Mouse (Mus musculus) spleen, adult 12 weeks (tissue): Measurements from ENCODE around the gene Mpo.

Experiments
- DNase-seq: peaks from one replicate; pipeline ENCODE4 v3.0.0; 2022; ENCODE audit warnings: low spot score

The Mpo gene

DNA sequence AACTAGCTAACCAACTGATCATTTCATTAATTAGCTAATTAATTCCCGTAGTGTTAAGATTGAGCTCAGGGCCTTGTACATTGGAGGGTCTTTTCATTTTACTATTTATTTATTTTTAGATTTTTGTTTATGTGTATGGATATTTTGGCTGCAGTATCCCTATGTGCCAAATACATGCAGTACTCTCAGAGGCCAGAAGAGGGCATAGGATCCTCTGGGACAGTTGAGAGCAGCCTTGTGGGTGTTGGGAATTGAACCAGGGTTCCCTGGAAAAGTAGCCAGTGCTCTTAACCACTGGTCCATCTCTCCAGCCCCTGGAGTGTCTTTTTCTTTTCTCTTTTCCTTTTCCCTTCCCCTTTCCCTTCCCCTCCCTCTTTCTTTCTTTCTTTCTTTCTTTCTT is 12.1 kb downstream of the Mpo start:
- DNase-seq = no peak

DNA sequence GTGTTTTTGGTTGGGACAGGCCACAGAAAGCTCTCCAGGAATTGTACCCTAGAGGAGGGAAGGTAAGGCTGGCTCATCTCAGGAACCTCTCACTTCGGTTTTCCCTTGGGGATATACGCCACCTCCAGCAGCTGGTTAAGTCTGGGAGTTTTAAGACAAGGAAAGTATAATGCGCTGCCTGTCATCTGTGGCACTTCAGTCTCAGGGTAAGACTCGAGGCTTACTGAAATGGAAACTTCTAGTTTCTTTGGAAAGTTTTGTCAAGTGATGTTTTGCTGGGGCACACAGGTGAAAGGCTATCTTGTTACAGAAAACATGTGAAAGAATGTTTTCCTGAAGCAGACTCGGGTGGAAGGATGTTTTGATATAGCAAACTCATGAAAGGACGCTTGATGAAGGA is 14.1 kb downstream of the Mpo start:
- DNase-seq = no peak

DNA sequence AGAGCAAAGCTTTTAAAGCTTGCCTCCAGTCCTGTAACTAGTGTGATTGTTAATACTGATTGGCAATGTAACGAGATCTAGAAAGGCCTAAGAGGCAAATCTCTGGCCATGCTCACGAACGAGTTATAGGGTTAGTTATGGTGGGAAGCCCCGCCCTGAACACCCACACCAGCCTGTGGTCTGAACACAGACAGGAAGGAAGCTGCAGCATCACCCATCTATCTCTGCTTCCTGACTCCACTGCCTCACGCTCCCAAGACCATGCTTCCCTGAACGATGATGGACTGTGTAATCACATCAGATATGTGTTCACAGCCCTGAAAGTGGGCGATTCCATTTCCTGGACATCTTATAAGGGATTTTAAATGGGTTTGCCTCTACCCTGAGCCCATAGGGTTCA is 14.9 kb downstream of the Mpo start:
- no peak for DNase-seq

DNA sequence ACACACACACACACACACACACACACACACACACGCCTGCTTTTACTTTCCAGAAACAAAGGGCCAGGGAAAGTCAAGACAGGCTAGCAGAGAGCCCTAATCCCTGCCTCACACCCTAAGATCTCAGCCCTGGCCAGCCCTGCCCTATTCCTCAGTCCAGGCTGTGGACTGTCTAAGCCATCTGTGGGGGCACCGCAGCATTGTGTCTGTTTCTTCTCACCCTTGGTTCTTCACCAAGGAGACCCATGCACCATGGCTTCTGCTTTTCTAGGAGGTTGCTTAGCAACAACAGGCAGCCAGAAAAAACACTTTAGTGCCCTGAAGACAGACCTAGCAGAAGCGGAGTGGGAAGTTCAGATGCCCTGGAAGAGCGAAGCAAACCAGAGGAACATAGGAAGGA is 18.0 kb downstream of the Mpo start:
- DNase-seq = no peak

DNA sequence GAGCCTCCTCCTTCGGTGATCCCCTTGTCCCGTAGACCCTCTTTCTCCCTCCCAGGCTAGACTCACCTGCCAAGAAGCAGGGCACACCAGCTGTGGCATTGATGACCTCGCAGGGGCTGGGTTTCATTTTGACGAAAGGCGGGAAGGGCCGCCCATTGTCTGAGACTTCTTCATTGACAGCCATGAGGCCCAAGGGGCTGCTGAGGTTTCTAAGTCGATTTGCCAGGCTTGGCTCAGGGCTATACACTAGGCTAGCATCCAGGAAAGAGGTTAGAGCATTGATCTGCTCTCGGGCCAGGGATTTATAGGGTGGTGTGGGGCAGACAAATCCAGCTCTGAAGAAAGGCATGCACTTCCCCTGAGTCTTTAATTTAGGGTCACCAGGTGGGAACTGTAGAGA is 21.4 kb downstream of the Mpo start:
- no peak for DNase-seq

DNA sequence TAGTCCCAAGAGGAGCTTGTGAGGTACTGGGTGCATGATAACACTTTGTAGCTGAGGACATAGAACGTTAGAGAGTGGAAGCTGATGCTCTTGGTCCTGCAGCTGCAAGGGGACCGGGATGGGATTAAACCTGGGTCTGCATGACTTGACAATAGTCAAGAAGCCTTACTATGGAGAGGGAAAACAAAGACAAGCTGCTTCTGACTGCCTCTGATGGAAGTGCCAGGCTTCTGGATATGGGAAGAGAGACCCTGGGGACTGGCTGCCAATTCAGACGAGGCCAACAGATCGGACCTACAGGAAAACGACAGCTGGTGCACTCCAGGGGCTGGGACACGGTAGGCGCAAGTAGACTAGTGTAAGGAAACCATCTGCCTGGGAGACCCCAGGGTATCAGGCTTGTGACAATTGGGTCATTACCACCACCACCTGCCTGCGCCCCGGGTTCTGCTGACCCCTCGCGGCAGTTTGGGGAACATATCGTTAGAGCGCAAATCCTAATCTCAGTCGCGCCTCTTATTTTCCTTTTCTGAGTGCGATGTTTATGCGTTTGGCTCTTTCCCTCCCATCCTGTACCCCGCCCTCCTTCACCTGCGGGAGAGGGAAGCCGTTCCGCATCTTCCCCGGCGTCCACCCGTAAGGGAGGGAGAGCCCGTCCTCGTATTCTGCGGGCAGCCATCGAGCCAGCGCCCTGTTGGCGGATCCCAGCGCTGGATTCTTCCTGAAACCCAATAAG is 23.5 kb downstream of the Mpo start:
- no peak for DNase-seq

DNA sequence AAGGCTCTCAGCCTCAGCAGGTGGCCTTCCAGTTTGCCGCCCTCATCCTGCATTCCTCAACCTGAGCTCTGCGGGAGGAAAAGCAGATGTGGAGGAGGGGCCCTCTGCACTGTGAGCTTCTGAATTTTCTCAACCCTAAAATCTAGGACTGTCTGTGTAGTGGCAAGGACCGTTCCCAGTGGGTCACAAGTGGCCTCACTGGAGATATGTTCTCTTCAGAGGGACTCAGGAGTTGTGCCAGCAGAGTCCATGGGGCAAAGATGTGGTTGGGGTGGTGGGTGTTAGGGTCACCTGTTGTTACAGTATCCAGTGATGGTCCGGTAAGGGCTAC is 24.0 kb downstream of the Mpo start:
- no peak for DNase-seq

DNA sequence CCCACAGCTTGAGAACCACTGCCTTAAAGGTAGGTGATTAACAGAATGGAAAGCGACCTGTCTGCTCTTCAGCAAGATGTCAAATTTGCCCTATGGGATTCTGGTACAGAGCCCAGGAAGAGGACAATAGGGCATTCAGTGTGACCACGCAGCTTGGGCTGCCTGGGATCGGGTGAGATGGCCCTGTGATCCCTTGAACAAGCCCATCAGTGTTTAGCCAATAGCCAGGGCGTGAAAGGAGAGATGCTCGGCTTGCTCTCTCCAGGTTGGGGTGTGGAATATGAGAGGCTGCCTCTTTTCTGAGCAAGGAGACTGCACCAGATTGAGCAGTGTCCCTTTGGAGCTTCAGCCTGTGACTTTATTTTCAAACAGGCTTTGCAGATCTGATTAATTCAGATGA is 28.1 kb downstream of the Mpo start:
- DNase-seq = no peak

DNA sequence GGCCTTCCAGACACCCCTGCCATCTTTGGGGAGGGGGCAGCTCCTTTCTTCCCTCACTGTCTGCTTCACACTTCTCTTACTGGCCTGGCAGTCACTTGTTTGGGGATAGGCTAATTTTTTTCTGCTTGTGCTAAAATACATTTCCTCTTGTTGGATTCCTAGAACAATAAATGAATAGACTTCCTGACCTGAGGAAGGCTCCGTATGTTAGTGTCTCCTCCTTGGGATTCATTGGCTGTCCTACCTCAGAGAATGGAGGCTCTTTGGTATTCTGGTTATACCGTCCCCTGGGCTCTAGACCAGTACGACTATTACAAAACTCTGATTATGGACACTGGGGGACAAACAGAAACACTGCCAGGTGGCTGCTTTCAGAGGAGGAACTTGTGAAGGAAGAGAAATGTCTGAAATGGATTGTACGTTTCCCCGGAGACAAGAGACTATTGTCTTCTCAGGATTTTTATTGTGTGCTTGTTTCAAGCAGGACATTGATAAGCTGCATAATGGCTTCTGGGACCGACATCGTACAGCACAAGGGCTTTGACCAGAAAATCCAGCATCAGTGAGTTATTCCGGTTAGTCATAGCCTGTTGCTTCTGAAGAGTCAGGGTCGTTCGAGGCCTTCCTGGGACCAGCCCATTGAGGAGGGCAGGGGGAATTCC is 35.0 kb downstream of the Mpo start, which contains the start of gene Lpo:
Lpo (minus strand) TSS at position 51 of the 662 bp plus-strand sequence.
- no peak for DNase-seq

DNA sequence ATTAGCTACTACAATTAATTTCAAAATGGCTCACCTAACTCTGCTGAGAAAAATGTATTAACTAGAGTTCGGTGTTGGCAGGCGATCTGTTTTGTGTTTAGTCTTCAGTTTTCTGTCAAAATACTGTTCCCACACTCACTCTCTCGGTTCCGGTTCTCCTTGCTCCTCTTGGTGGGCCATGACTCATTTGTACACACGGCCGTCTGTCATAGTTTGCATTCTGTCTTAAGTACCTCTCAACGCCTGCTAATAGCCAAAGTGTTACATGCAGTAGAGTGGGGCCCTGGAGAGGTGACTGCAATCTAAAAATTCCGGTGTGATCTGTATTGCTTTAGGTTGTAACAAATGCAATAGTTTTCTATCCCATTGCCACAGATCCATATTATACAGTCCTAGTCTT is 47.3 kb downstream of the Mpo start:
- no peak for DNase-seq

DNA sequence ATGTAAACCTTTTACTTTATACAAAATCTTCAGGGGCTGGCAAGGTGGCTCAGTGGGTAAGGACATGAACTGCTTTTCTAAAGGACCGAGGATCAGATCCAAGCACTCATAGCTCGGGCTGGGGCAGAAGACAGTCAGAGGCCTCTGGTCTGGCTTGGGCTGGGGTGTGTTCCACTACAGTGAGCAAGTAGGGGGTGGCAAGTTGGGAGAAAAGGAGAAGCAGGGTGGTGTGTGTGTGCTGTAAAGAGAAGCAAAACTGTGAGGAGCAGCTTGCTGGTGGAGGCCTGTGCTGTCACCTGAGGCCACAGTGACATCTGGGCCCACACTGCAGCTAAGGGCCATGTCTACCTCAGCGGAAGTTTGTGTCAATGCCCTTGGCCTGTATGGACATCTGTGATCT is 48.1 kb downstream of the Mpo start:
- no peak for DNase-seq

DNA sequence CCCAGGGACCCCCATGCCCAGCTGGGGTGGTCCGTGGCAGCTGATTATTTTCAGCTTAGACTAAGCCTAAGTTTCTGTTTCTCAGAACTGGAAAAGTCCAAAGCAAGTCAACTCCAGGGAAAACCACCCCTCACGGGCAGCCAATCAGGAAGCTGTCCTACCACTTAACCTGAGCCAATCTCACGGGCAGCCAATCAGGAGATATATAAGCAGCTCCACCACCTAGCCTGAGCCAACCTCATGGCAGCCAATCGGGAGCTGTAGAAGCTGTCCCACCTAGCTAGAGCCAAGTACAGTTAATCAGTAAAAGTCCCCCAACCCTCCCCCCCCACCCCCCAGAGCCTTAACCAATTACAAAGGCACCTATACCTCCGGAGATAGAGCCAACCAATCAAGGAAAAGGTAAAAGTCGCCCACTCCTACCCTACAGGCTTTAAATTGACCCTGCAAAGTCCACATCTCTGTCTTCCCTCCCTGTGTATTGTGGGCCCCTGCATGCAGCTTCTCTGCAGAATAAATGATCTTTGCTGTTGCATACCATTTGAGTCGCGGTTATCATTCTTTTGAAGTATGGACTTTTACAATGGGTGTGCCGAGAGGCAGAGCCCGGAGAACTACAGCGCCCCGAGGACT is 53.7 kb downstream of the Mpo start:
- DNase-seq = no peak

DNA sequence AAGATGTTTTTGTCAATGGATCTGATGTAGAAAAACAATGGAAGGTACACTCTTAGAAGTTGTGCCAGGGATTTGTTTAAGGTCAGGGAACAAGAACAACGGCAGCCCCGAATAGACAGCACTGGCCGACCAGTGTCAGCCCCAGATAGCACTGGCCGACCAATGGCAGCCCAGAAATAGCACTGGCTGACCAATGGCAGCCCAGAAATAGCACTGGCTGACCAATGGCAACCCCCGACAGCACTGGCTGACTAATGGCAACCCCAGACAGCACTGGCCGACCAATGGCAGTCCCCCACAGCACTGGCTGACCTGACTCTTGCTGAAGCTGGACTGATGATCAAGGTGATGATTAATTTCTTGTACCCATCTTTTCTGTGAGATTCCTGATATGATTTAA is 54.5 kb downstream of the Mpo start:
- DNase-seq = no peak

DNA sequence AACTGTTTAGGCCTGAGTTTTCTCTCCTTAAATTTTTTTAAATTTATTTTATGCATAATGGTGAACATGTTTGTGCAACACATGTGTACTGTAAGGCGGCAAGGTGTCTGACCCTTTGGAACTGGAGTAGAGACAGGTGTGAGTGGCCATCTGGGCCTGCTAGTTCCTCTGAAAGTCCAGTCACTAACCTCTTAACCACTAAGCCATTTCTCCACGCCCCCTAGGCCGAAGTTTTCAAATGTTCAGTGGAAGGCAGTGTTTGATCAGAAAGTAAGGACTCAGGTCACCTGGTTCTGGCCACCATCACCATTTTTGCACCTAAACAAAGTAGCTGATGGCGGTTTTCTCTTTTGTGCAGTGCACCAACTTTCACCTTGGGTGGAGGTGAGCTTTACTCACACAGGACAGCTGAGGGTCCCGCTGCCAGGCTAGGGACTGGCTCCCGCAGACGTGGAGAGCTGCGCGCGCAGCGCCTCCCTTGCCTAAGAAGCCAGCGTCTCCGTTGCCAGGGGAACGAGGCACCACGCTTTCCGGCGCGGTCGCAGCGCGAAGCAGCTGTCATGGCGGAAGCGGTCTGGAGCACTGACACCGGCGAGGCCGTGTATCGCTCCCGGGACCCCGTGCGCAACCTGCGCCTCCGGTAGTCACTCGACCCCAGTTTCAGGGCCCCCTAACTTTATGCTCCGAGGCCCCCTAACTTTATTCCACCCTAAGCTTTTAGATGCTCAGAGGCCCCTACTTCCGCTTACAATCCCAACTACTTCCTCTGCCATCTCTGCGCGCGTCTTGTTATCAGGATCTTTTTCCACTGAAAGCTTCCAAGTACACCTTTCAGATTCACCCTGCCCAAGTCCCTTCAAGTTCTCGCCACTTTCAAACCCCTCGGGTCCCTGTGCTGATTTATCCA is 59.6 kb downstream of the Mpo start, which contains the start of gene Mks1:
Mks1 (plus strand) TSS at position 526 of the 907 bp plus-strand sequence.
- DNase-seq = peak; percentile 70

DNA sequence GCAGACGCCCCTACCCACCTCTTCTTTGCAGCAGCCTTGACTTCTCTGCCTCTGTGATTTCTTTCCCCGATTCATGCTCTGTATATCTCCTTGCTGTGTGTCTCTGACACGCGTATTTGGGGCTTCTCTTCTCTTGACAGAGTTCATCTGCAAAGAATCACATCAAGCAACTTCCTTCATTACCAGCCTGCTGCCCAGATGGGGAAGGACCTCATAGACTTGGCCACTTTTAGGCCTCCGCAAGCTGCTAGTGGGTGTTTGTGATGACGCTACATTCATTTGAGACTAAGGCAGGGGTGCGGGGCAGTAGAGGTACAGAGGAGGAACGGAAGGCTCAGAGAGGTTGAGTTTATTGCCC is 60.2 kb downstream of the Mpo start:
- DNase-seq = no peak
